ENCODE assay signal across 8 mouse cellular contexts in genomic region chr19:47067924-47068611, GRCm38 (mm10). TPM values are rescaled to one million over a fixed set of nuclear protein-coding genes. Genes with fewer than 3 reads are reported as not detected.
DNase-seq lines count a peak whose midpoint lies in the region; ATAC-seq and TF ChIP-seq lines count a peak whose summit lies in the region.

No protein-coding gene starts in this region.

- H3K4me1 ChIP-seq in embryonic facial prominence, embryonic 12.5 days, result peaks cover 6% of the 10 kb centered on the region; the same call in 1 of the 2 replicates
- no peaks in the 10 kb centered on the region; the same call in 1 of the 2 replicates for H3K4me1 ChIP-seq in kidney, adult 2 months (ENCODE audit: control insufficient read depth, insufficient read depth, low read length)
- H3K4me1 ChIP-seq in limb, embryonic 12.5 days (replicated peaks), result peaks cover 9% of the 10 kb centered on the region
- peaks cover 8% of the 10 kb centered on the region; the same call in 1 of the 2 replicates for H3K4me1 ChIP-seq in midbrain, embryonic 14.5 days (ENCODE audit: control insufficient read depth, insufficient read depth, low read length)

- peak overlapping the region; percentile 87 for H3K27ac ChIP-seq in embryonic facial prominence, embryonic 12.5 days
- H3K27ac ChIP-seq in kidney, adult 2 months (ENCODE audit: insufficient read depth, low read depth, low read length), result peak overlapping the region; percentile 81
- H3K27ac ChIP-seq in limb, embryonic 12.5 days, result peak overlapping the region; percentile 87
- peak overlapping the region; percentile 89 for H3K27ac ChIP-seq in midbrain, embryonic 14.5 days (replicated peaks; ENCODE audit: low read depth, low read length)

- no peak for TF ChIP-seq CTCF in kidney, adult 2 months (conservative IDR thresholded peaks at IDR 0.05; ENCODE audit: insufficient read depth, insufficient read length, low read depth, low read length)

- peak; percentile 93 for ATAC-seq in embryonic facial prominence, embryonic 12.5 days (ENCODE audit: insufficient number of reproducible peaks, insufficient read depth, low FRiP score, low TSS enrichment)
- peak; percentile 84 for ATAC-seq in limb, embryonic 12.5 days (ENCODE audit: insufficient number of reproducible peaks, insufficient read depth, low FRiP score, low TSS enrichment, low read depth)
- peak; percentile 93 for ATAC-seq in midbrain, embryonic 14.5 days (ENCODE audit: low FRiP score, low TSS enrichment)

- no peak for TF ChIP-seq POLR2A in kidney, adult 2 months (IDR thresholded peaks at IDR 0.05; ENCODE audit: low read depth, low read length)

- DNase-seq in 3134 (ENCODE audit: extremely low read depth, insufficient read length, low spot score), result peak; percentile 89
- peak; percentile 91 to 93 for DNase-seq in adrenal gland, postnatal 36 days
- DNase-seq in heart, adult 18-20 months, result peak; percentile 88 to 91
- peak; percentile 92 for DNase-seq in kidney, adult 2 months
- peak; percentile 88 for DNase-seq in midbrain, embryonic 14.5 days
- DNase-seq in spleen, adult 18-20 months, result peak; percentile 75 to 82

- H3K36me3 ChIP-seq in embryonic facial prominence, embryonic 12.5 days, result peaks cover 24% of the 10 kb centered on the region
- peaks cover 2% of the 10 kb centered on the region for H3K36me3 ChIP-seq in kidney, adult 2 months (ENCODE audit: control insufficient read depth, insufficient read depth, low read length)
- H3K36me3 ChIP-seq in limb, embryonic 12.5 days, result peaks cover 26% of the 10 kb centered on the region
- H3K36me3 ChIP-seq in midbrain, embryonic 14.5 days (ENCODE audit: control insufficient read depth, insufficient read depth, low read length), result peaks cover 23% of the 10 kb centered on the region

- under 1% methylated on average over 70 of the region's 72 CpGs for WGBS in embryonic facial prominence, embryonic 12.5 days
- WGBS in kidney, adult 2 months, result under 1% methylated on average over 58 of the region's 72 CpGs
- under 1% methylated on average over 67 of the region's 72 CpGs for WGBS in limb, embryonic 12.5 days
- under 1% methylated on average over 72 of the region's 72 CpGs for WGBS in midbrain, embryonic 14.5 days

- H3K4me2 ChIP-seq in embryonic facial prominence, embryonic 12.5 days (replicated peaks), result peak overlapping the region; percentile 62
- peak overlapping the region; percentile 72 for H3K4me2 ChIP-seq in limb, embryonic 12.5 days
- peak overlapping the region; percentile 74 for H3K4me2 ChIP-seq in midbrain, embryonic 14.5 days (ENCODE audit: low read length)

- H3K9ac ChIP-seq in embryonic facial prominence, embryonic 12.5 days, result peak overlapping the region; percentile 91
- peak overlapping the region; percentile 95 for H3K9ac ChIP-seq in limb, embryonic 12.5 days (replicated peaks)
- peak overlapping the region; percentile 88 for H3K9ac ChIP-seq in midbrain, embryonic 14.5 days (replicated peaks; ENCODE audit: low read length)

- H3K4me3 ChIP-seq in embryonic facial prominence, embryonic 12.5 days, result peak overlapping the region; percentile 98
- H3K4me3 ChIP-seq in kidney, adult 2 months (ENCODE audit: insufficient read depth, low read depth, low read length), result peak overlapping the region; percentile 90
- H3K4me3 ChIP-seq in limb, embryonic 12.5 days (replicated peaks), result peak overlapping the region; percentile 99
- H3K4me3 ChIP-seq in midbrain, embryonic 14.5 days (replicated peaks; ENCODE audit: low read depth, low read length), result peak overlapping the region; percentile 98

- H3K9me3 ChIP-seq in embryonic facial prominence, embryonic 12.5 days, result no peaks in the 10 kb centered on the region
- no peaks in the 10 kb centered on the region for H3K9me3 ChIP-seq in limb, embryonic 12.5 days
- no peaks in the 10 kb centered on the region for H3K9me3 ChIP-seq in midbrain, embryonic 14.5 days (ENCODE audit: control insufficient read depth, low read length)

- H3K27me3 ChIP-seq in embryonic facial prominence, embryonic 12.5 days, result no peaks in the 10 kb centered on the region
- H3K27me3 ChIP-seq in kidney, adult 2 months (replicated peaks; ENCODE audit: control insufficient read depth, insufficient read depth, low read length), result no peaks in the 10 kb centered on the region
- no peaks in the 10 kb centered on the region for H3K27me3 ChIP-seq in limb, embryonic 12.5 days
- no peaks in the 10 kb centered on the region for H3K27me3 ChIP-seq in midbrain, embryonic 14.5 days (ENCODE audit: control insufficient read depth, insufficient read depth, low read length)

RNA-seq across cellular contexts. Expression of gene Taf5, which starts 0.5 kb away (rescaled TPM):
- total RNA-seq in adrenal gland, postnatal 36 days (2021), result 1 to 10 TPM; 4.1 to 4.2 TPM
- 11.9 and 12.4 TPM in 2 replicates for polyA plus RNA-seq in embryonic facial prominence, embryonic 12.5 days (2016; fragmentation: Nextera tagmentation; extraction: Ambion mirVana)
- 1 to 10 TPM; 2.4 to 2.6 TPM for total RNA-seq in heart, adult 18-20 months (2021)
- 1.6 and 1.8 TPM in 2 replicates for polyA plus RNA-seq in kidney, adult 2 months (2012; rRNA removed)
- polyA plus RNA-seq in limb, embryonic 12.5 days (2016; fragmentation: Nextera tagmentation; extraction: Ambion mirVana), result 10.8 and 11.4 TPM in 2 replicates
- 8.8 and 10.5 TPM in 2 replicates for polyA plus RNA-seq in midbrain, embryonic 14.5 days (2014; fragmentation: Nextera tagmentation; extraction: Ambion mirVana)

RNA-seq across cellular contexts. Expression of gene Pcgf6, which starts 17.4 kb away (rescaled TPM):
- 10 to 100 TPM in 1 of 2 experiments, 1 to 10 TPM in 1; 9.1 to 11.9 TPM for total RNA-seq in adrenal gland, postnatal 36 days (2021)
- 31.5 and 31.7 TPM in 2 replicates for polyA plus RNA-seq in embryonic facial prominence, embryonic 12.5 days (2016; fragmentation: Nextera tagmentation; extraction: Ambion mirVana)
- total RNA-seq in heart, adult 18-20 months (2021), result 1 to 10 TPM; 2.7 to 3.7 TPM
- 6.0 and 7.7 TPM in 2 replicates for polyA plus RNA-seq in kidney, adult 2 months (2012; rRNA removed)
- 34.5 and 35.7 TPM in 2 replicates for polyA plus RNA-seq in limb, embryonic 12.5 days (2016; fragmentation: Nextera tagmentation; extraction: Ambion mirVana)
- 32.2 and 33.6 TPM in 2 replicates for polyA plus RNA-seq in midbrain, embryonic 14.5 days (2014; fragmentation: Nextera tagmentation; extraction: Ambion mirVana)

RNA-seq across cellular contexts. Expression of gene Usmg5, which starts 22.4 kb away (rescaled TPM):
- 100 to 1,000 TPM; 712 to 723 TPM for total RNA-seq in adrenal gland, postnatal 36 days (2021)
- polyA plus RNA-seq in embryonic facial prominence, embryonic 12.5 days (2016; fragmentation: Nextera tagmentation; extraction: Ambion mirVana), result 1,248 and 1,291 TPM in 2 replicates
- total RNA-seq in heart, adult 18-20 months (2021), result 1,000 to 10,000 TPM; 2,301 to 2,526 TPM
- polyA plus RNA-seq in kidney, adult 2 months (2012; rRNA removed), result 323 and 617 TPM in 2 replicates
- 1,343 and 1,446 TPM in 2 replicates for polyA plus RNA-seq in limb, embryonic 12.5 days (2016; fragmentation: Nextera tagmentation; extraction: Ambion mirVana)
- polyA plus RNA-seq in midbrain, embryonic 14.5 days (2014; fragmentation: Nextera tagmentation; extraction: Ambion mirVana), result 1,314 and 1,712 TPM in 2 replicates

RNA-seq across cellular contexts. Expression of gene Pdcd11, which starts 22.5 kb away (rescaled TPM):
- 10 to 100 TPM; 22.1 to 27.9 TPM for total RNA-seq in adrenal gland, postnatal 36 days (2021)
- polyA plus RNA-seq in embryonic facial prominence, embryonic 12.5 days (2016; fragmentation: Nextera tagmentation; extraction: Ambion mirVana), result 11.8 and 14.0 TPM in 2 replicates
- 10 to 100 TPM; 11.2 to 12.9 TPM for total RNA-seq in heart, adult 18-20 months (2021)
- 8.7 and 9.3 TPM in 2 replicates for polyA plus RNA-seq in kidney, adult 2 months (2012; rRNA removed)
- polyA plus RNA-seq in limb, embryonic 12.5 days (2016; fragmentation: Nextera tagmentation; extraction: Ambion mirVana), result 12.8 and 13.4 TPM in 2 replicates
- 7.2 and 7.3 TPM in 2 replicates for polyA plus RNA-seq in midbrain, embryonic 14.5 days (2014; fragmentation: Nextera tagmentation; extraction: Ambion mirVana)

RNA-seq across cellular contexts. Expression of gene Nt5c2, which starts 53.1 kb away (rescaled TPM):
- total RNA-seq in adrenal gland, postnatal 36 days (2021), result 10 to 100 TPM; 63.2 to 65.2 TPM
- 75.2 and 76.1 TPM in 2 replicates for polyA plus RNA-seq in embryonic facial prominence, embryonic 12.5 days (2016; fragmentation: Nextera tagmentation; extraction: Ambion mirVana)
- 10 to 100 TPM; 63.6 to 64.0 TPM for total RNA-seq in heart, adult 18-20 months (2021)
- 32.2 and 36.3 TPM in 2 replicates for polyA plus RNA-seq in kidney, adult 2 months (2012; rRNA removed)
- 85.4 and 85.7 TPM in 2 replicates for polyA plus RNA-seq in limb, embryonic 12.5 days (2016; fragmentation: Nextera tagmentation; extraction: Ambion mirVana)
- polyA plus RNA-seq in midbrain, embryonic 14.5 days (2014; fragmentation: Nextera tagmentation; extraction: Ambion mirVana), result 89.9 and 91.1 TPM in 2 replicates

Comparison
In these comparisons a context has a peak if more than half of its experiments do, and no peak if none do; other contexts are left out.
1. Peak in every context shown above with its lines: DNase-seq, ATAC-seq, H3K4me3 ChIP-seq and H3K27ac ChIP-seq.